Mouse (Mus musculus) liver, embryonic 14.5 days (tissue): ENCODE measurements at regions not wholly inside any gene's neighbourhood (a gene's known extent, or its start where the extent isn't known, plus 50 kb on each side); places are given as distances from the start of the nearest gene placed in this dataset.

Experiments
- ATAC-seq: fragments of 200-750 bp; cut with Nextera tagmentation; 2 replicates; pipeline ENCODE4 v1.8.0; 2017; ENCODE audit warnings: moderate number of reproducible peaks, mild to moderate bottlenecking, moderate library complexity; ENCODE audit not compliant: insufficient read depth
- DNase-seq, 3 experiments: peaks; one replicate each; pipeline ENCODE4 v3.0.0-alpha.2; 2012 to 2013; ENCODE audit warnings: low read depth in 3 of 3, low spot score in 3 of 3
- H3K27ac ChIP-seq: fragments of 300-500 bp; sonication (generic); 2 replicates; pipeline ENCODE4 v1.5.1; 2014; ENCODE audit warnings: moderate library complexity, mild to moderate bottlenecking, control low read depth, inconsistent platforms
- H3K27me3 ChIP-seq: fragments of 300-500 bp; sonication (generic); 2 replicates; pipeline ENCODE4 v1.6.1; 2014; ENCODE audit warnings: mild to moderate bottlenecking, low read length, moderate library complexity; ENCODE audit not compliant: control insufficient read depth, insufficient read depth
- H3K36me3 ChIP-seq: fragments of 300-500 bp; sonication (generic); replicated peaks from 2 replicates; pipeline ENCODE4 v1.6.1; 2014; ENCODE audit warnings: low read depth; ENCODE audit not compliant: control insufficient read depth, insufficient read depth
- H3K4me1 ChIP-seq, 2 experiments: fragments of 200-500 bp in 1 of 2; fragments of 300-500 bp in 1 of 2; sonication (generic) in 1 of 2; replicated peaks; 2 replicates each; pipeline ENCODE4 v1.6.1; 2012 to 2014; ENCODE audit warnings: antibody characterized with exemption in 1 of 2, inconsistent platforms in 1 of 2, low read length in 1 of 2; ENCODE audit not compliant: control insufficient read depth in 2 of 2, insufficient read depth in 2 of 2
- H3K4me2 ChIP-seq: fragments of 300-500 bp; sonication (generic); 2 replicates; pipeline ENCODE4 v1.6.1; 2014; ENCODE audit warnings: low read depth, mild to moderate bottlenecking, control low read depth, moderate library complexity
- H3K4me3 ChIP-seq, 2 experiments: fragments of 200-500 bp in 1 of 2; fragments of 300-500 bp in 1 of 2; sonication (generic) in 1 of 2; 2 replicates each; pipeline ENCODE4 v1.5.1; 2012 to 2014; ENCODE audit warnings: low read depth in 2 of 2, low read length in 2 of 2, mild to moderate bottlenecking in 2 of 2, control low read depth in 1 of 2, inconsistent platforms in 1 of 2, moderate library complexity in 1 of 2; ENCODE audit not compliant: insufficient read depth in 1 of 2
- H3K9ac ChIP-seq: fragments of 300-500 bp; sonication (generic); replicated peaks from 2 replicates; pipeline ENCODE4 v1.6.1; 2014; ENCODE audit warnings: mild to moderate bottlenecking, control low read depth, moderate library complexity
- H3K9me3 ChIP-seq: fragments of 300-500 bp; sonication (generic); 2 replicates; pipeline ENCODE4 v1.6.1; 2016; ENCODE audit warnings: low read length, mixed read lengths; ENCODE audit not compliant: control insufficient read depth
- CTCF ChIP-seq: IDR thresholded peaks from 2 replicates; pipeline ENCODE4 v1.5.1; 2016; ENCODE audit warnings: antibody characterized with exemption, low read depth, control low read depth
- EP300 ChIP-seq: IDR thresholded peaks from 2 replicates; pipeline ENCODE4 v1.6.1; 2016; ENCODE audit warnings: antibody characterized with exemption, low read depth
- WGBS: fragments of 180-500 bp; shearing (Covaris S2); extraction: QIAGEN DNeasy Blood & Tissue Kit; methylation state at CpG from one replicate; pipeline ENCODE4 v1.1.7; 2014; ENCODE audit not compliant: insufficient replicate concordance; 5-methylcytosine and 5-hydroxymethylcytosine counted together

DNA sequence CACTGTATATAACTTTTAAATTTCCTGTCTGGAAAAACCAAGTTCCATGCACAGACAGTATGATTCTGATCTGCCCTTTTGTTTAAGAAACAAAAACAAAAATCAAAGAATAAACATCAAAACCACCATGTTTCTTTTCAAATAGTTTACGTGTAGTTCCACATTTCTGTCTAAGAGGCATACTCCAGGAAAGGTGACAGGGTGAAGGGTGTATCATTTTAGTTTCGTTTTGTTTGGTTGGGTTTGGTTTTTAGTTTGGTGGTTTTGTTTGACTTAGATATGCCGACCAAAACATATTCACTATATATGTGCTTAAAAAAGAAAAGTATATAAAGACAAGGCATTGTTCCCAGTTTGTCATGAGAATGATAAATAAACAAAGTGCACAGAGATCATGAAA is 524.9 kb downstream of the Adgrl2 start:
- TF ChIP-seq EP300 (no peak), CTCF (no peak)
- no peak for ATAC-seq

DNA sequence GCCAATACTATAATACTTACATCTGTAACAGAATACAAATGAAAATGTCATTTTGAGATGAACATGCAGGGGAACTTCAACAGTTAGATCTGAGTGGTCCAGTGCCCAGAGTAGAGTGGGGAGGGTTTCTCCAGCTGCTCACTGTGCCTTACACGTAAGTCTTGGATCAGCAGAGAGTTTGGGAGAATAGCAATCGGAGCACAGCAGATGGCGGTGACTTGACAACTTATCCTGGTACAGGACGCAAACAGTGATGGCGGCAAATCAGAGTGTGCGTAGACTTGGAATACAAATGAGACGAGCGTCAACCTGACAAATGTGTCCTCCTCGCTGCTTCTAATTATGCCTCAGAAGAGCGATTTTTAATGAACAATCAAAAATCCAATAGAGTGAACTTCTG is 527.6 kb downstream of the Adgrl2 start:
- Histone ChIP-seq H3K27me3 (no peaks in the 10 kb centered on the region), H3K9ac (no peak overlapping the region), H3K9me3 (no peaks in the 10 kb centered on the region), H3K4me2 (no peak overlapping the region), H3K36me3 (no peaks in the 10 kb centered on the region), H3K27ac (no peak overlapping the region), H3K4me1 (no peaks in the 10 kb centered on the region), H3K4me3 (no peak overlapping the region)
- TF ChIP-seq EP300 (no peak), CTCF (no peak)
- WGBS: 82% methylated on average over 10 of the region's 10 CpGs
- ATAC-seq (no peak), DNase-seq (no peak)

More for the DNA sequence above, 524.9 kb downstream of the Adgrl2 start:
- WGBS: 44% methylated on average over 3 of the region's 3 CpGs
- Histone ChIP-seq H3K36me3 (no peaks in the 10 kb centered on the region), H3K9me3 (no peaks in the 10 kb centered on the region), H3K9ac (no peak overlapping the region), H3K4me1 (no peaks in the 10 kb centered on the region), H3K27ac (no peak overlapping the region), H3K4me3 (no peak overlapping the region), H3K4me2 (no peak overlapping the region), H3K27me3 (no peaks in the 10 kb centered on the region)
- no peak for DNase-seq

DNA sequence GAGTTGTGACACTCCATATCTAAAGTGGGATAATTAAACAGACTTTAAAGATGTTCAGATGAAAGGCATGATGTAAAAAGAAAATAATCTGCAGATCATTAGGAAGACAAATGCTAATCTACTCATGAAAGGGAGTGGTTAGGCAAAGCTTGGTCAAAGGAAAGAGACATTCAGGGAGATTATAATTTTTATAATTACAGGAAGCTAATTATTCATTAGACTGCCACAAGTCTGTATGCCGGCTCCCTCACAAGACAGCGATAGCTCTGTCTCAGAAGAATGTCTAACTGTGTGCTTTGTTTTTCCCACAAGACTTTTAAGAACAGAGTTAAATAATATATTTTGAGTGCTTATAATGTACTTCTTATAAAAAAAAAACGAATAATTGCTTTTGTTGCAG is 541.5 kb downstream of the Adgrl2 start:
- H3K9ac ChIP-seq: no peak overlapping the region
- H3K9me3 ChIP-seq: no peaks in the 10 kb centered on the region
- no peak overlapping the region for H3K27ac ChIP-seq
- H3K4me2 ChIP-seq: no peak overlapping the region
- ATAC-seq: no peak
- H3K4me3 ChIP-seq: no peak overlapping the region
- WGBS: 60% methylated on average over 3 of the region's 3 CpGs
- no peaks in the 10 kb centered on the region for H3K36me3 ChIP-seq
- TF ChIP-seq EP300: no peak
- no peaks in the 10 kb centered on the region for H3K27me3 ChIP-seq
- DNase-seq: no peak
- no peaks in the 10 kb centered on the region for H3K4me1 ChIP-seq

DNA sequence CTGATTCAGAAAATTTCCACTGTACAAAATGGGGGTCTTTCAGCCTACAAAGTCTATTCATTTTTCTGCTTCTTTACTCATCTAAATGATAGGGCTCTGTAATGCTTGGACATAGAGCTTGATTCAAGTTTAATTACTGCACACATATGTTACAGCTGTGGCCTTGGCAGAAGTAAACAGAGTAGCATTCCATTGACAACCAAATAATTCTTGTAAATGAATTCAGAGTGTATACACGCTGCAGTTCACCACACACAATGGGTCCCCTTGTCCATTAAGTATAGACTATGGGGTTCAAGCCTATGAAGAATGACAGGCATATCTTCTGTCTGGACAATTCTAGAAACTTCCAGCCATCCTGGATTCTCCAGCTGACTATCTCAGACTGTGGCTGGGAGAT is 541.9 kb downstream of the Adgrl2 start:
- Histone ChIP-seq H3K27ac (no peak overlapping the region), H3K9me3 (no peaks in the 10 kb centered on the region), H3K4me1 (no peaks in the 10 kb centered on the region), H3K4me2 (no peak overlapping the region), H3K36me3 (no peaks in the 10 kb centered on the region), H3K9ac (no peak overlapping the region), H3K27me3 (no peaks in the 10 kb centered on the region), H3K4me3 (no peak overlapping the region)
- ATAC-seq: no peak
- TF ChIP-seq CTCF (no peak), EP300 (no peak)
- 59% methylated on average over 1 of the region's 1 CpGs for WGBS
- no peak for DNase-seq

DNA sequence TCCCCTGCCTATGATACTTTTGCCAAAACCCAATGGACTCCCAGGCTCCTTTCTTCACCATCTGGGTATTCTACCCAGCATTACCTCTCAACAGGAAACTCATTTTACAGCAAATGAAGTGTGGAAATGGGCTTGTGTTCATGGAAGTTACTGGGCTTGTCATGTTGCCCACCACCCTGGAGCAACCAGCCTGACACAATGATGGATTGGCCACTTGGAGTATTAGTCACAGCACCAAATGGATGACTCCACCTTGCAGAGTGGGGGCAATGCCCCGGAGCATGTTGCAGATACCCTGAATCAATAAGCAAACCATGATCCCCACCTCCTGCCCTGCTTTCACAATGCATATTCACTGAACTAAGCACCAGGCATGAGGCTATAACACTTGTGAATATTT is 543.5 kb downstream of the Adgrl2 start:
- no peak for TF ChIP-seq CTCF
- no peak for TF ChIP-seq EP300
- Histone ChIP-seq H3K4me1 (no peaks in the 10 kb centered on the region), H3K9ac (no peak overlapping the region), H3K4me2 (no peak overlapping the region), H3K27ac (no peak overlapping the region), H3K4me3 (no peak overlapping the region), H3K27me3 (no peaks in the 10 kb centered on the region), H3K36me3 (no peaks in the 10 kb centered on the region), H3K9me3 (no peaks in the 10 kb centered on the region)
- ATAC-seq (no peak), DNase-seq (no peak)
- WGBS: 70% methylated on average over 1 of the region's 1 CpGs

DNA sequence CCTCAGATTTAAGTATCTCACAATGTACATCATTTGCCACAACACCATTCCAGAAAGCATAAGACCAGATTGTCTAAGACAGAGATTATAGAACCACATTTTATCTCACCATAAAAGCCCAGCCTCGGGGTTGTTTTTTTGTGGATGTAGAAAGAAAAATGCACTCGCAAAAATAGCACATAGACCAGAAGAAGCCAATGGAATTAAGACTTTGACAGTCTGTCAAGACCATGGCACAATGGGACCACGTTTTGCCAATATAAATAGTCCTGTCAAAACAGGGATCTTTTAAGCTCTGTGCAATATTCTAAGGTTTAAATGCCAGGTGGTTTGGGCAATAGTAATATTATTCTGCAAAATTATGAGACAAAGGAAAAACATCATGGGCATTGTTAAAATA is 547.3 kb downstream of the Adgrl2 start:
- Histone ChIP-seq H3K9me3 (no peaks in the 10 kb centered on the region), H3K4me1 (no peaks in the 10 kb centered on the region), H3K27me3 (no peaks in the 10 kb centered on the region), H3K4me2 (no peak overlapping the region), H3K9ac (no peak overlapping the region), H3K4me3 (no peak overlapping the region), H3K36me3 (no peaks in the 10 kb centered on the region), H3K27ac (no peak overlapping the region)
- 42% methylated on average over 3 of the region's 3 CpGs for WGBS
- TF ChIP-seq EP300 (no peak), CTCF (no peak)
- no peak for DNase-seq
- ATAC-seq: no peak
